8 mouse cellular contexts compared by ENCODE assay signal in genomic region chr11:69364376-69364775, GRCm38 (mm10). TPM values are rescaled to one million over a fixed set of nuclear protein-coding genes. Genes with fewer than 3 reads are reported as not detected.
A peak's percentile ranks its signal among the peaks of the same experiment; 100 is the strongest.
DNase-seq lines count a peak whose midpoint lies in the region; ATAC-seq lines count a peak whose summit lies in the region.

No protein-coding gene starts in this region.

- H3K4me2 ChIP-seq in embryonic facial prominence, embryonic 15.5 days (replicated peaks), result peak overlapping the region; percentile 90
- peak overlapping the region; percentile 96 for H3K4me2 ChIP-seq in midbrain, embryonic 13.5 days (replicated peaks)

- WGBS in heart, embryonic 10.5 days, result 59% methylated on average over 8 of the region's 8 CpGs
- 39% methylated on average over 8 of the region's 8 CpGs for WGBS in embryonic facial prominence, embryonic 15.5 days
- 51% methylated on average over 8 of the region's 8 CpGs for WGBS in midbrain, embryonic 13.5 days

- H3K36me3 ChIP-seq in heart, embryonic 10.5 days, result peaks cover 45% of the 10 kb centered on the region
- peaks cover 47% of the 10 kb centered on the region for H3K36me3 ChIP-seq in embryonic facial prominence, embryonic 15.5 days
- H3K36me3 ChIP-seq in midbrain, embryonic 13.5 days, result peaks cover 49% of the 10 kb centered on the region

- H3K27me3 ChIP-seq in heart, embryonic 10.5 days (ENCODE audit: insufficient read depth, poor library complexity, severe bottlenecking), result no peaks in the 10 kb centered on the region
- no peaks in the 10 kb centered on the region for H3K27me3 ChIP-seq in embryonic facial prominence, embryonic 15.5 days
- H3K27me3 ChIP-seq in midbrain, embryonic 13.5 days, result no peaks in the 10 kb centered on the region

- H3K9ac ChIP-seq in embryonic facial prominence, embryonic 15.5 days, result 0 out of 2 replicates have a peak overlapping the region, but pooled peaks have one; percentile 0
- H3K9ac ChIP-seq in midbrain, embryonic 13.5 days (replicated peaks), result peak overlapping the region; percentile 99

- H3K4me3 ChIP-seq in heart, embryonic 10.5 days, result 0 out of 2 replicates have a peak overlapping the region, but pooled peaks have one; percentile 99
- peak overlapping the region; percentile 85; the same call in 1 of the 2 replicates for H3K4me3 ChIP-seq in embryonic facial prominence, embryonic 15.5 days (replicated peaks)
- H3K4me3 ChIP-seq in midbrain, embryonic 13.5 days (replicated peaks), result 0 out of 2 replicates have a peak overlapping the region, but pooled peaks have one; percentile 7

- peak overlapping the region; percentile 36; the same call in 1 of the 2 replicates for H3K27ac ChIP-seq in heart, embryonic 10.5 days
- peak overlapping the region; percentile 99 for H3K27ac ChIP-seq in embryonic facial prominence, embryonic 15.5 days (replicated peaks)
- peak overlapping the region; percentile 100 for H3K27ac ChIP-seq in midbrain, embryonic 13.5 days

- H3K9me3 ChIP-seq in heart, embryonic 10.5 days, result no peaks in the 10 kb centered on the region
- no peaks in the 10 kb centered on the region for H3K9me3 ChIP-seq in embryonic facial prominence, embryonic 15.5 days (replicated peaks)
- H3K9me3 ChIP-seq in midbrain, embryonic 13.5 days, result no peaks in the 10 kb centered on the region

- no peak for ATAC-seq in embryonic facial prominence, embryonic 15.5 days (ENCODE audit: insufficient number of reproducible peaks, low FRiP score, low TSS enrichment, low read depth)
- ATAC-seq in midbrain, embryonic 13.5 days, result no peak
- no peak for ATAC-seq in activated CD4-positive, CD25-positive, alpha-beta regulatory T cell, adult 4 months

- DNase-seq in heart, embryonic 10.5 days (ENCODE audit: low spot score), result no peak
- DNase-seq in heart, postnatal 36 days, result no peak
- peak; percentile 90 for DNase-seq in kidney, adult 9 months
- no peak for DNase-seq in thymus, postnatal 4 days
- no peak for DNase-seq in spleen, postnatal 14 days (ENCODE audit: low spot score in 2 of 2)

- intact Hi-C loops in heart, postnatal 36 days (cut with DNase I), result loop anchor here (2.0 kb wide), 2 partner anchors 24 to 56 kb away; partner anchors contain the start of gene Rnf227

- H3K4me1 ChIP-seq in heart, embryonic 10.5 days, result peaks cover 41% of the 10 kb centered on the region
- peaks cover 56% of the 10 kb centered on the region for H3K4me1 ChIP-seq in embryonic facial prominence, embryonic 15.5 days
- H3K4me1 ChIP-seq in midbrain, embryonic 13.5 days (replicated peaks), result peaks cover 41% of the 10 kb centered on the region

RNA-seq across cellular contexts. Expression of gene Chd3, which starts 4.8 kb away (rescaled TPM):
- 15.8 and 26.5 TPM in 2 replicates for polyA plus RNA-seq in heart, embryonic 10.5 days (2016; fragmentation: Nextera tagmentation; extraction: Ambion mirVana)
- total RNA-seq in heart, postnatal 36 days (2021), result 10 to 100 TPM; 21.8 to 22.8 TPM
- polyA plus RNA-seq in embryonic facial prominence, embryonic 15.5 days (2015; fragmentation: Nextera tagmentation; extraction: Ambion mirVana), result 88.3 and 91.8 TPM in 2 replicates
- polyA plus RNA-seq in midbrain, embryonic 13.5 days (2015; fragmentation: Nextera tagmentation; extraction: Ambion mirVana), result 83.5 and 91.9 TPM in 2 replicates
- polyA plus RNA-seq in activated CD4-positive, CD25-positive, alpha-beta regulatory T cell, adult 4 months (2017; shearing (Covaris generic)), result 10 to 100 TPM; 58.7 to 62.7 TPM

RNA-seq across cellular contexts. Expression of gene Rnf227, which starts 24.1 kb away (rescaled TPM):
- polyA plus RNA-seq in heart, embryonic 10.5 days (2016; fragmentation: Nextera tagmentation; extraction: Ambion mirVana), result 6.4 and 9.8 TPM in 2 replicates
- under 1 TPM; 0.27 to 0.89 TPM for total RNA-seq in heart, postnatal 36 days (2021)
- 24.5 and 24.7 TPM in 2 replicates for polyA plus RNA-seq in embryonic facial prominence, embryonic 15.5 days (2015; fragmentation: Nextera tagmentation; extraction: Ambion mirVana)
- polyA plus RNA-seq in midbrain, embryonic 13.5 days (2015; fragmentation: Nextera tagmentation; extraction: Ambion mirVana), result 146 and 155 TPM in 2 replicates
- 1 to 10 TPM; 2.4 to 3.4 TPM for polyA plus RNA-seq in activated CD4-positive, CD25-positive, alpha-beta regulatory T cell, adult 4 months (2017; shearing (Covaris generic))

RNA-seq across cellular contexts. Expression of gene Naa38, which starts 30.9 kb away (rescaled TPM):
- polyA plus RNA-seq in heart, embryonic 10.5 days (2016; fragmentation: Nextera tagmentation; extraction: Ambion mirVana), result 158 and 165 TPM in 2 replicates
- total RNA-seq in heart, postnatal 36 days (2021), result 100 to 1,000 TPM; 101 to 103 TPM
- polyA plus RNA-seq in embryonic facial prominence, embryonic 15.5 days (2015; fragmentation: Nextera tagmentation; extraction: Ambion mirVana), result 150 and 158 TPM in 2 replicates
- polyA plus RNA-seq in midbrain, embryonic 13.5 days (2015; fragmentation: Nextera tagmentation; extraction: Ambion mirVana), result 92.2 and 105 TPM in 2 replicates
- polyA plus RNA-seq in activated CD4-positive, CD25-positive, alpha-beta regulatory T cell, adult 4 months (2017; shearing (Covaris generic)), result 100 to 1,000 TPM; 146 TPM

RNA-seq across cellular contexts. Expression of gene Cyb5d1, which starts 31.1 kb away (rescaled TPM):
- polyA plus RNA-seq in heart, embryonic 10.5 days (2016; fragmentation: Nextera tagmentation; extraction: Ambion mirVana), result 27.4 and 31.8 TPM in 2 replicates
- 10 to 100 TPM; 29.6 to 31.8 TPM for total RNA-seq in heart, postnatal 36 days (2021)
- 32.6 and 40.9 TPM in 2 replicates for polyA plus RNA-seq in embryonic facial prominence, embryonic 15.5 days (2015; fragmentation: Nextera tagmentation; extraction: Ambion mirVana)
- 41.8 and 47.7 TPM in 2 replicates for polyA plus RNA-seq in midbrain, embryonic 13.5 days (2015; fragmentation: Nextera tagmentation; extraction: Ambion mirVana)
- 10 to 100 TPM in 1 of 2 experiments, 1 to 10 TPM in 1; 9.4 to 17.9 TPM for polyA plus RNA-seq in activated CD4-positive, CD25-positive, alpha-beta regulatory T cell, adult 4 months (2017; shearing (Covaris generic))

RNA-seq across cellular contexts. Expression of gene Tmem88, which starts 33.7 kb away (rescaled TPM):
- polyA plus RNA-seq in heart, embryonic 10.5 days (2016; fragmentation: Nextera tagmentation; extraction: Ambion mirVana), result 38.9 and 52.5 TPM in 2 replicates
- 10 to 100 TPM; 23.3 to 29.6 TPM for total RNA-seq in heart, postnatal 36 days (2021)
- 19.5 and 20.0 TPM in 2 replicates for polyA plus RNA-seq in embryonic facial prominence, embryonic 15.5 days (2015; fragmentation: Nextera tagmentation; extraction: Ambion mirVana)
- polyA plus RNA-seq in midbrain, embryonic 13.5 days (2015; fragmentation: Nextera tagmentation; extraction: Ambion mirVana), result 4.9 and 7.0 TPM in 2 replicates
- under 1 TPM; 0.22 to 0.51 TPM for polyA plus RNA-seq in activated CD4-positive, CD25-positive, alpha-beta regulatory T cell, adult 4 months (2017; shearing (Covaris generic))

Comparison
In these comparisons a context has a peak if more than half of its experiments do, and no peak if none do; other contexts are left out.
1. H3K27ac ChIP-seq: peak in every context shown above with its lines; median percentile 100 in midbrain, embryonic 13.5 days; 99 in embryonic facial prominence, embryonic 15.5 days; 36 in heart, embryonic 10.5 days.
2. H3K4me3 ChIP-seq: peak in every context shown above with its lines; median percentile 99 in heart, embryonic 10.5 days; 85 in embryonic facial prominence, embryonic 15.5 days; 7 in midbrain, embryonic 13.5 days.